Mouse (Mus musculus) kidney, adult 2 months (tissue): Measurements from ENCODE around the gene Ganab.
"Not testable (repeated sequence)": the region's sequence is repeated elsewhere in the genome, so short reads cannot be mapped to it uniquely, and the experiment has no call there.

Experiments used
- CTCF ChIP-seq: fragments of 200-500 bp; conservative IDR thresholded peaks from 2 replicates; pipeline ENCODE4 v1.5.1; 2011; ENCODE audit warnings: low read depth, mild to moderate bottlenecking, control low read depth, low read length, moderate library complexity, mixed read lengths; ENCODE audit not compliant: insufficient read depth, insufficient read length
- POLR2A ChIP-seq: fragments of 200-500 bp; IDR thresholded peaks from one replicate; pipeline ENCODE4 v1.6.1; 2011; ENCODE audit warnings: low read depth, low read length, control low read depth

DNA sequence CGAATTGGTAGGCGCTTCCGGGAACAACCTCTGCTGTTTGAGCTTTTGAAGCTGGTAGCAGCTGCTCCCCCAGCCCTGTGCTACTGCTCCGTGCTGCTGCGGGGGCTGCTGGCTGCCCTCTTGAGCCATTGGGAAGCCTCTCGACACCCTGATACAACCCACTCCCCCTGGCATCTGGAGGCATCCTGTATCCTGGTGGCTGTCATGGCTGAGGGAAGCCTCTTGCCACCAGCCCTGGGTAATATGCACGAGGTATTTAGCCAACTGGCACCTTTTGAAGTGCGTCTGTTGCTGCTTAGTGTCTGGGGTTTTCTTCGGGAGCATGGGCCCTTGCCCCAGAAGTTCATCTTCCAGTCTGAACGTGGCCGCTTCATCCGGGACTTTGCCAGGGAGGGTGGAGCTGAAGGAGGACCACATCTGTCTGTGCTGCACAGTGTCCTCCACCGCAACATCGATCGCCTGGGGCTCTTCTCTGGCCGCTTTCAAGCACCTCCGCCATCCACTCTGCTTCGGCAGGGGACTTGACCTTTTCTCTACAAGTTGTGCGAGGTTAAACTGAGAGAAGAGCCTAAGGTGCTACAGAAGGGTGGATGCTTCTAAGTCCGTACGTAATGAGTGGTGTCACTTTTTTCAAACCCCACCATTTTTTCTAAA lies 533 bp upstream of the Ganab start:
- TF ChIP-seq CTCF, POLR2A: not testable (repeated sequence)
